Mouse (Mus musculus) neural tube, embryonic 10.5 days (tissue): Measurements from ENCODE around the gene Bub1.

ENCODE experiments used
- DNase-seq: peaks from one replicate; pipeline ENCODE4 v3.0.0-alpha.2; 2017; ENCODE audit warnings: low spot score; ENCODE audit errors: extremely low spot score

Gene Bub1

DNA sequence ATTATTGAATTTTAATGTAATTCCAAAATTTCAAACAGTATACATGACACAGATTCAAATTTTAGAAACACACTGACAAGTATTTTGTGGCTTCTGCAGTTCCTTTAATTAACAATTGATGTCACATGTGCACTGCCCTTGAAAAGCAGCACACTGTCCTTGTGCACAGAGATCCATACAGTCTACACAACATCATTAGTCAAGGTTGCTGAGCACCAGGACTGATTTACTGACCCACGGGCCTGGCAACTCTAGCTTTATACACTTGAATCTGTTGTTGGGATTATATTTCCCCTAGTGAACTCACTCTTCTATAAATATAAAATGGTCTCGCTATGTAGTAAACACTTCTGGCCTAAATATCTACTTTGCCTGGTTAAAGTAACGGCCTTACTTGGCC is 56.7 kb downstream of the Bub1 start:
- DNase-seq: no peak

DNA sequence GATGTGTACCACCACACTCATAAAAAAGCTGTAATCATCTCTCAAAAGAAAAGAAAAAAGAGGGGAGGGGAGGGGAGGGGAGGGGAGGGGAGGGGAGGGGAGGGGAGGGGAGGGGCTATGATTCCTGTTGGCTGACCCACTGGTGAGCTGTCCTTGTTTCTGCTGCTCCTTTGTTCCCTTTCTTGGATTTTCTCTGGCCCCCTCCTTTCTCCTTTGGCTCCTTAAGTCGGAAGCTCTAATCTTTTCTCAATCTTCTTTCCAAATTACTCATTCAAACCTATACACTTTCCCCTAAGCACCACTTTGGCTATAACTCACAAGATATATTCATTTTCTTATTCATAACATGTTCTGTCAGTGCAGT is 57.1 kb downstream of the Bub1 start:
- no peak for DNase-seq

DNA sequence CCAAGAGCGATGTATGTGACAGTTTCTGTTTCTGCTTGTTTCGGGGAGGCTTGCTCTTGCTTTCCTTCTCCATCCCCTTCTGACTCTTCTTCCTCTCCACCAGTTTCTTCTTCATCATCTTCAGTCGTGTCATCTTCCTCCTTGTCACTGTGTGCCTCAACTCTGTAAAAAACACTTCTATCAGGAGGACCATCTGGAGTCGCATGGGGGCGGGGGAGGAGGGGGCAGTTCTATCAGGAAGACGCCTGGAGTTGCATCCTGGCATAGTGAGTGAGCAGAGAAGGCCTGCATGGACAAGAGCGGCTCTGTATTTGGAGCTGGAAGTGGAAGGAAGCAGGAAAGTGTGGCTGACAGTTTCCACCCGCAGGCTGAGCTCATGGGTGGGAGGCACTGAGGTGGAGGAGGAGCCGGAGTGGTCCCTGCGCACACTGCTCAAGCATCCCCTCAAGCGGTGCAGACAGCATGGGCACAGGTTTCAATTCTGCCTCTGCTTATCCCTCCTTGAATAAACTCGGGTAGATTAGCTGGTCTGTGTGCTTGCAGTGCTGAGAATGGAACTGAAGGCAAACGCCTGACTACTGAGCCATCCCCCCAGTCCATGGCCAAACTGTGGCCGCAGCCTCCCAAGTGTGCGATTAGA is 57.6 kb downstream of the Bub1 start:
- no peak for DNase-seq

GRCm38 (mm10) chr2:127761587-127761986 is 70.1 kb downstream of the Bub1 start:
- DNase-seq: no peak

GRCm38 (mm10) chr2:127760429-127761000 is 71.2 kb downstream of the Bub1 start:
- DNase-seq: no peak

GRCm38 (mm10) chr2:127760014-127760413 is 71.7 kb downstream of the Bub1 start:
- DNase-seq: no peak

DNA sequence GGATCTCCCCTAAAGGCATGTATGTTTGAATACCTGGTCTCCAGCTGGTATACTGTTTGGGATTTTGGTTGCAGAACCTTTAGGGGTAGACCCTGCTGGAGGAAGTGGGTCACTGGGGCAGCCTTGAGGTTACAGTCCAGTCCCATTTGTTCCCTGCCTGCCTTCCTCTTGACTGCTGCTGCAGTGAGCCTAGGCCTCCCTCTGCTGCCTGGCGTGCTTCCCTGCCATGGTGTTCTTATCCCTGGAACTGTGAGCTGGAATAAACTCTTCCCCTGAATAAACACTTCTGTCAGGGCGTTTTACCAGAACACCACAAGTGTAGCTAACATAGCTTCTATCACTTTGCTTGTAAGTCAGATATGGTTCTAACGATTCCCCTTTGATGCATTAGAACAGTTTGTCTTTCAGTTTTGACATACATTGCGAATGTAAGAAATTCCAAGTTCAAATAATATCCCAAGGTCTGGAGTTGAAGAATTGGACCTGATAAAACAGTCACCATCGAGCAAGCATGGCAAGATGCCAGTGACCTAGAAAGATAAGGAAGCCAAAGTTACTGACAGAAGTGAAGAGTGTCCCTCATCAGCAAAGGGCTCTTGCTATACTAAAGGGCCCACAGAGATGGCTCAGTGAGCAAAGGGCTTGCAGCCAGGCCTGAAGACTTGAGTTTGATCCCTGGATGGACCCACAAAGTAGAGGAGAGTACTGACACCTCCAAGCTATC is 72.3 kb downstream of the Bub1 start:
- DNase-seq: no peak

- DNase-seq: no peak
These were observed 74.5 kb downstream of the Bub1 start for GRCm38 (mm10) chr2:127757171-127757570.

- no peak for DNase-seq
These were observed 77.6 kb downstream of the Bub1 start for GRCm38 (mm10) chr2:127754113-127754512.

DNA sequence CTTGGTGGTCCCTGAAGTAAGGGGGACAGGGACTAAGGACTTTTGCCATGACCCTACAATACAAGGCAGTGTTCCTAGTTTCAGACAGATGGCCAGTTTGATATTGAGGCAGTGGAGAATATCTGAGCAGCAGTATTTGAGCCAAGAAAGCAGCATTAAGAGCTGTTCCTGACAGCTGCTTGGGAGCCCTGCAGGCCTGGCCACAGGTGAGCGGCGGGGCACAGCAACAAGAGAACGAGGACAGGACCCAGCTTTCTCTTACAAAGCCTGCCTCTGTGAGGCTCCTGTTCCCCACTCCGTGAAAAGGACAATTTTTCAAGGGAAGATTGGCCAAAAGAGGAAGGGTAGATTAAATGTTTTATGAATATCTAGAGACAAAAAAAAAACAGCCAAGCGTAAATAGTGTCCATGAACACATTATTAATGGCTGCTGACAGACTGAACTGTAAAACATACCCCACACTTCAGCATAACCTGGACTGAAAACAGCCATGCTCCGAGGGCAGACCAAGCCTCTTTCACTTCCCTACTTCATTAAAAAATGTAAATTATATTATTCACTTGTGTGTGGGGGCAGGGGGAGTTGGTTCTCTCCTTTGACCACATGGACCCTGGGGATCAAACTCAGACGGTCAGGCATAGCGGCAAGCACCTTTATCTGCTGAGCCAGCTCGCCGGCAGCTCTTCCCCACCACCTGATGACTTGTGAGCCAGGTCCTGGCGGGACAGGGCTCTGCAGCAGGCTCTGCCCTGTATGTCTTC is 79.6 kb downstream of the Bub1 start:
- no peak for DNase-seq
